Mouse (Mus musculus): ENCODE data around the gene Tmcc2. TPM values are rescaled to one million over a fixed set of nuclear protein-coding genes. Genes with fewer than 3 reads are reported as not detected.

The Tmcc2 gene
- polyA plus RNA-seq (2016; fragmentation: Nextera tagmentation; extraction: Ambion mirVana) = 17.7 and 19.0 TPM in 2 replicates

GRCm38 (mm10) chr1:132390691-132391579 lies at the start of gene Tmcc2:
Gene Tmcc2 (minus strand): TSS chr1:132391281.
- peak; percentile 38; the same call in 1 of the 2 replicates for ATAC-seq (ENCODE audit: insufficient number of reproducible peaks, insufficient read depth, low FRiP score, low TSS enrichment, low read depth)
- peaks cover 31% of the 10 kb centered on the region for H3K4me1 ChIP-seq (replicated peaks)
- H3K4me2 ChIP-seq = peak within 1 kb of the TSS; percentile 93
- H3K27me3 ChIP-seq = no peaks in the 10 kb centered on the region
- H3K9me3 ChIP-seq = no peaks in the 10 kb centered on the region
- H3K9ac ChIP-seq (replicated peaks) = peak within 1 kb of the TSS; percentile 93
- H3K4me3 ChIP-seq (replicated peaks) = peak within 1 kb of the TSS; percentile 87
- H3K36me3 ChIP-seq = no peaks in the 10 kb centered on the region
- WGBS = under 1% methylated on average over 47 of the region's 50 CpGs
- peak within 1 kb of the TSS; percentile 80 for H3K27ac ChIP-seq

- peak overlapping the region; percentile 20; the same call in 1 of the 2 replicates for H3K27ac ChIP-seq
- H3K9me3 ChIP-seq = peaks cover 6% of the 10 kb centered on the region
- no peaks in the 10 kb centered on the region for H3K27me3 ChIP-seq
- H3K9ac ChIP-seq (replicated peaks) = no peak overlapping the region
- peaks cover 59% of the 10 kb centered on the region for H3K36me3 ChIP-seq
- H3K4me3 ChIP-seq (replicated peaks) = no peak overlapping the region
- no peak for ATAC-seq (ENCODE audit: insufficient number of reproducible peaks, insufficient read depth, low FRiP score, low TSS enrichment, low read depth)
- no peak overlapping the region for H3K4me2 ChIP-seq
- no peaks in the 10 kb centered on the region for H3K4me1 ChIP-seq (replicated peaks)
- WGBS = 85% methylated on average over 5 of the region's 5 CpGs
These were observed 46.3 kb upstream of the Tmcc2 start for GRCm38 (mm10) chr1:132437389-132437788.

GRCm38 (mm10) chr1:132436960-132437359 lies 45.9 kb upstream of the Tmcc2 start:
- 74% methylated on average over 1 of the region's 1 CpGs for WGBS
- Histone ChIP-seq H3K27ac (no peak overlapping the region), H3K4me1 (replicated peaks) (no peaks in the 10 kb centered on the region), H3K9me3 (peaks cover 6% of the 10 kb centered on the region), H3K36me3 (peaks cover 54% of the 10 kb centered on the region), H3K9ac (replicated peaks) (no peak overlapping the region), H3K4me2 (no peak overlapping the region), H3K4me3 (replicated peaks) (no peak overlapping the region), H3K27me3 (no peaks in the 10 kb centered on the region)
- ATAC-seq (ENCODE audit: insufficient number of reproducible peaks, insufficient read depth, low FRiP score, low TSS enrichment, low read depth) = no peak

- Histone ChIP-seq H3K36me3 (peaks cover 49% of the 10 kb centered on the region), H3K4me1 (replicated peaks) (peaks cover 5% of the 10 kb centered on the region; the same call in 1 of the 2 replicates), H3K4me3 (replicated peaks) (no peak overlapping the region), H3K9ac (replicated peaks) (no peak overlapping the region), H3K27ac (no peak overlapping the region), H3K4me2 (no peak overlapping the region), H3K27me3 (no peaks in the 10 kb centered on the region), H3K9me3 (peaks cover 6% of the 10 kb centered on the region)
- ATAC-seq (ENCODE audit: insufficient number of reproducible peaks, insufficient read depth, low FRiP score, low TSS enrichment, low read depth) = no peak
- WGBS = 85% methylated on average over 4 of the region's 4 CpGs
These were observed 45.4 kb upstream of the Tmcc2 start for GRCm38 (mm10) chr1:132436320-132436958.

GRCm38 (mm10) chr1:132434032-132434431 lies 43.0 kb upstream of the Tmcc2 start:
- peaks cover 27% of the 10 kb centered on the region for H3K36me3 ChIP-seq
- 86% methylated on average over 12 of the region's 12 CpGs for WGBS
- H3K27me3 ChIP-seq = no peaks in the 10 kb centered on the region
- H3K27ac ChIP-seq = no peak overlapping the region
- no peak overlapping the region for H3K4me3 ChIP-seq (replicated peaks)
- H3K9ac ChIP-seq (replicated peaks) = no peak overlapping the region
- H3K4me1 ChIP-seq (replicated peaks) = peaks cover 17% of the 10 kb centered on the region
- H3K4me2 ChIP-seq = no peak overlapping the region
- no peak for ATAC-seq (ENCODE audit: insufficient number of reproducible peaks, insufficient read depth, low FRiP score, low TSS enrichment, low read depth)
- H3K9me3 ChIP-seq = no peaks in the 10 kb centered on the region

GRCm38 (mm10) chr1:132433349-132433748 lies 42.3 kb upstream of the Tmcc2 start:
- H3K4me3 ChIP-seq (replicated peaks) = no peak overlapping the region
- H3K4me2 ChIP-seq = no peak overlapping the region
- no peak for ATAC-seq (ENCODE audit: insufficient number of reproducible peaks, insufficient read depth, low FRiP score, low TSS enrichment, low read depth)
- H3K36me3 ChIP-seq = peaks cover 26% of the 10 kb centered on the region
- H3K27ac ChIP-seq = no peak overlapping the region
- H3K9me3 ChIP-seq = no peaks in the 10 kb centered on the region
- H3K27me3 ChIP-seq = no peaks in the 10 kb centered on the region
- 72% methylated on average over 5 of the region's 5 CpGs for WGBS
- H3K4me1 ChIP-seq (replicated peaks) = peaks cover 17% of the 10 kb centered on the region
- no peak overlapping the region for H3K9ac ChIP-seq (replicated peaks)

GRCm38 (mm10) chr1:132431716-132432115 lies 40.6 kb upstream of the Tmcc2 start:
- 55% methylated on average over 9 of the region's 9 CpGs for WGBS
- Histone ChIP-seq H3K4me3 (replicated peaks) (no peak overlapping the region), H3K4me2 (no peak overlapping the region), H3K27ac (no peak overlapping the region), H3K9me3 (no peaks in the 10 kb centered on the region), H3K9ac (replicated peaks) (no peak overlapping the region), H3K4me1 (replicated peaks) (peaks cover 17% of the 10 kb centered on the region), H3K27me3 (no peaks in the 10 kb centered on the region), H3K36me3 (peaks cover 23% of the 10 kb centered on the region)
- no peak for ATAC-seq (ENCODE audit: insufficient number of reproducible peaks, insufficient read depth, low FRiP score, low TSS enrichment, low read depth)

GRCm38 (mm10) chr1:132430818-132431217 lies 39.7 kb upstream of the Tmcc2 start:
- ATAC-seq (ENCODE audit: insufficient number of reproducible peaks, insufficient read depth, low FRiP score, low TSS enrichment, low read depth) = no peak
- Histone ChIP-seq H3K27me3 (no peaks in the 10 kb centered on the region), H3K27ac (no peak overlapping the region), H3K9ac (replicated peaks) (no peak overlapping the region), H3K4me1 (replicated peaks) (peaks cover 17% of the 10 kb centered on the region), H3K4me3 (replicated peaks) (no peak overlapping the region), H3K4me2 (no peak overlapping the region), H3K9me3 (no peaks in the 10 kb centered on the region), H3K36me3 (peaks cover 15% of the 10 kb centered on the region)
- 14% methylated on average over 3 of the region's 3 CpGs for WGBS

GRCm38 (mm10) chr1:132425600-132425999 lies 34.5 kb upstream of the Tmcc2 start:
- no peak overlapping the region for H3K4me3 ChIP-seq (replicated peaks)
- no peak overlapping the region for H3K9ac ChIP-seq (replicated peaks)
- no peak overlapping the region for H3K27ac ChIP-seq
- H3K27me3 ChIP-seq = no peaks in the 10 kb centered on the region
- H3K36me3 ChIP-seq = peaks cover 12% of the 10 kb centered on the region
- no peak for ATAC-seq (ENCODE audit: insufficient number of reproducible peaks, insufficient read depth, low FRiP score, low TSS enrichment, low read depth)
- H3K4me2 ChIP-seq = no peak overlapping the region
- H3K9me3 ChIP-seq = no peaks in the 10 kb centered on the region
- H3K4me1 ChIP-seq (replicated peaks) = peaks cover 10% of the 10 kb centered on the region

- H3K4me2 ChIP-seq = no peak overlapping the region
- no peak overlapping the region for H3K27ac ChIP-seq
- ATAC-seq (ENCODE audit: insufficient number of reproducible peaks, insufficient read depth, low FRiP score, low TSS enrichment, low read depth) = no peak
- no peak overlapping the region for H3K9ac ChIP-seq (replicated peaks)
- H3K27me3 ChIP-seq = no peaks in the 10 kb centered on the region
- no peaks in the 10 kb centered on the region for H3K9me3 ChIP-seq
- H3K36me3 ChIP-seq = peaks cover 12% of the 10 kb centered on the region
- H3K4me1 ChIP-seq (replicated peaks) = peaks cover 18% of the 10 kb centered on the region
- H3K4me3 ChIP-seq (replicated peaks) = no peak overlapping the region
- 91% methylated on average over 5 of the region's 5 CpGs for WGBS
These were observed 32.0 kb upstream of the Tmcc2 start for GRCm38 (mm10) chr1:132422912-132423696.

GRCm38 (mm10) chr1:132420662-132421061 lies 29.6 kb upstream of the Tmcc2 start:
- H3K4me3 ChIP-seq (replicated peaks) = no peak overlapping the region
- H3K9me3 ChIP-seq = no peaks in the 10 kb centered on the region
- peaks cover 21% of the 10 kb centered on the region for H3K4me1 ChIP-seq (replicated peaks)
- H3K4me2 ChIP-seq = no peak overlapping the region
- no peak for ATAC-seq (ENCODE audit: insufficient number of reproducible peaks, insufficient read depth, low FRiP score, low TSS enrichment, low read depth)
- H3K9ac ChIP-seq (replicated peaks) = no peak overlapping the region
- H3K36me3 ChIP-seq = peaks cover 12% of the 10 kb centered on the region
- WGBS = 90% methylated on average over 7 of the region's 7 CpGs
- H3K27me3 ChIP-seq = no peaks in the 10 kb centered on the region
- H3K27ac ChIP-seq = no peak overlapping the region
